Mouse (Mus musculus) CH12F3 (cell line): ENCODE measurements around the gene Arpp19.

ENCODE experiments used
- in situ Hi-C: fragments of 300-500 bp; cut with MboI; formaldehyde crosslinking; loops from 2 replicates; pipeline ENCODE4 v1.14.3; 2020; ENCODE audit warnings: low sequenced_read_pairs

Arpp19 gene

GRCm38 (mm10) chr9:75034691-75035090 lies 2.7 kb upstream of the Arpp19 start:
- in situ Hi-C loops = loop anchor here (25.0 kb wide), 1 partner anchor 403 kb away; the partner anchor contains the start of gene Leo1

- in situ Hi-C loops = loop anchor here (25.0 kb wide), 1 partner anchor 401 kb away; the partner anchor contains the start of gene Leo1
Measured at GRCm38 (mm10) chr9:75035944-75036343, 1.5 kb upstream of the Arpp19 start.

- in situ Hi-C loops = loop anchor here (25.0 kb wide), 1 partner anchor 399 kb away; the partner anchor contains the start of gene Leo1
Measured at GRCm38 (mm10) chr9:75038357-75038688, 909 bp downstream of the Arpp19 start.

GRCm38 (mm10) chr9:75040566-75040965 lies 3.2 kb downstream of the Arpp19 start:
- in situ Hi-C loops = loop anchor here (10.0 to 25.0 kb wide), 2 partner anchors 234 to 397 kb away; partner anchors contain the start of gene Leo1

- in situ Hi-C loops = loop anchor here (10.0 to 25.0 kb wide), 2 partner anchors 233 to 395 kb away; partner anchors contain the start of gene Leo1
Measured at GRCm38 (mm10) chr9:75041840-75042525, 4.6 kb downstream of the Arpp19 start.

GRCm38 (mm10) chr9:75043191-75043590 lies 5.8 kb downstream of the Arpp19 start:
- in situ Hi-C loops = loop anchor here (10.0 to 25.0 kb wide), 2 partner anchors 232 to 394 kb away; partner anchors contain the start of gene Leo1

- in situ Hi-C loops = loop anchor here (10.0 to 25.0 kb wide), 2 partner anchors 228 to 390 kb away; partner anchors contain the start of gene Leo1
Measured at GRCm38 (mm10) chr9:75047079-75047478, 9.7 kb downstream of the Arpp19 start.

GRCm38 (mm10) chr9:75049100-75049499 lies 11.7 kb downstream of the Arpp19 start:
- in situ Hi-C loops = loop anchor here (10.0 to 25.0 kb wide), 2 partner anchors 226 to 388 kb away; partner anchors contain the start of gene Leo1

- in situ Hi-C loops = no loop called here
Measured at GRCm38 (mm10) chr9:75050003-75050402, 12.6 kb downstream of the Arpp19 start.

GRCm38 (mm10) chr9:75051841-75052240 lies 14.4 kb downstream of the Arpp19 start:
- in situ Hi-C loops = no loop called here

GRCm38 (mm10) chr9:75055046-75055445 lies 17.6 kb downstream of the Arpp19 start:
- in situ Hi-C loops = no loop called here

- in situ Hi-C loops = no loop called here
Measured at GRCm38 (mm10) chr9:75064678-75065331, 27.4 kb downstream of the Arpp19 start.

GRCm38 (mm10) chr9:75070457-75071028 lies 33.1 kb downstream of the Arpp19 start, which contains the start of gene Myo5a:
TSS of gene Myo5a (plus strand) at chr9:75071015.
- in situ Hi-C loops = no loop called here

- in situ Hi-C loops = no loop called here
Measured at GRCm38 (mm10) chr9:75071029-75071705, 33.8 kb downstream of the Arpp19 start.

- in situ Hi-C loops = no loop called here
Measured at GRCm38 (mm10) chr9:75071706-75072192, 34.3 kb downstream of the Arpp19 start.

- in situ Hi-C loops = no loop called here
Measured at GRCm38 (mm10) chr9:75072361-75072760, 34.9 kb downstream of the Arpp19 start.

- in situ Hi-C loops = no loop called here
Measured at GRCm38 (mm10) chr9:75077191-75077590, 39.8 kb downstream of the Arpp19 start.

GRCm38 (mm10) chr9:75085242-75085824 lies 47.9 kb downstream of the Arpp19 start:
- in situ Hi-C loops = no loop called here

GRCm38 (mm10) chr9:75087823-75088222 lies 50.4 kb downstream of the Arpp19 start:
- in situ Hi-C loops = no loop called here

GRCm38 (mm10) chr9:75089285-75089684 lies 51.9 kb downstream of the Arpp19 start:
- in situ Hi-C loops = no loop called here
